Mouse (Mus musculus) intestine, embryonic 16.5 days (tissue): ENCODE measurements around the gene Adamts17. TPM values are rescaled to one million over a fixed set of nuclear protein-coding genes. Genes with fewer than 3 reads are reported as not detected.

Source experiments
- ATAC-seq: fragments of 200-750 bp; cut with Nextera tagmentation; 2 replicates; pipeline ENCODE4 v1.8.0; 2017; ENCODE audit warnings: moderate TSS enrichment, moderate library complexity
- H3K27ac ChIP-seq: fragments of 300-500 bp; sonication (generic); 2 replicates; pipeline ENCODE4 v1.5.1; 2014; ENCODE audit warnings: mild to moderate bottlenecking, low read length
- H3K27me3 ChIP-seq: fragments of 300-500 bp; sonication (generic); replicated peaks from 2 replicates; pipeline ENCODE4 v1.6.1; 2014; ENCODE audit warnings: low read length, control low read depth, mixed read lengths; ENCODE audit not compliant: control insufficient read depth, insufficient read depth
- H3K36me3 ChIP-seq: fragments of 300-500 bp; sonication (generic); 2 replicates; pipeline ENCODE4 v1.6.1; 2014; ENCODE audit warnings: low read length, control low read depth; ENCODE audit not compliant: control insufficient read depth, insufficient read depth
- H3K4me1 ChIP-seq: fragments of 300-500 bp; sonication (generic); 2 replicates; pipeline ENCODE4 v1.6.1; 2014; ENCODE audit warnings: low read length, control low read depth, mixed read lengths; ENCODE audit not compliant: control insufficient read depth, insufficient read depth
- H3K4me2 ChIP-seq: fragments of 300-500 bp; sonication (generic); 2 replicates; pipeline ENCODE4 v1.6.1; 2014; ENCODE audit warnings: low read depth, low read length, control low read depth
- H3K4me3 ChIP-seq: fragments of 300-500 bp; sonication (generic); 2 replicates; pipeline ENCODE4 v1.5.1; 2014; ENCODE audit warnings: mild to moderate bottlenecking, low read length
- H3K9ac ChIP-seq: fragments of 300-500 bp; sonication (generic); 2 replicates; pipeline ENCODE4 v1.6.1; 2014; ENCODE audit warnings: low read depth, low read length
- H3K9me3 ChIP-seq: fragments of 300-500 bp; sonication (generic); 2 replicates; pipeline ENCODE4 v1.6.1; 2016; ENCODE audit warnings: low read length, control low read depth; ENCODE audit not compliant: control insufficient read depth
- WGBS: fragments of 180-500 bp; shearing (Covaris S2); extraction: QIAGEN DNeasy Blood & Tissue Kit; methylation state at CpG from one replicate; pipeline ENCODE4 v1.1.7; 2014; 5-methylcytosine and 5-hydroxymethylcytosine counted together
- polyA plus RNA-seq: library from polyadenylated mRNA; unstranded; fragments of >200 nt; fragmentation: Nextera tagmentation; extraction: Ambion mirVana; gene quantifications from 2 replicates; pipeline ENCODE4 v1.2.1, GENCODE M21; 2015

Adamts17 gene
- polyA plus RNA-seq, 1 experiment from 2014 or later, result 3.7 TPM

DNA sequence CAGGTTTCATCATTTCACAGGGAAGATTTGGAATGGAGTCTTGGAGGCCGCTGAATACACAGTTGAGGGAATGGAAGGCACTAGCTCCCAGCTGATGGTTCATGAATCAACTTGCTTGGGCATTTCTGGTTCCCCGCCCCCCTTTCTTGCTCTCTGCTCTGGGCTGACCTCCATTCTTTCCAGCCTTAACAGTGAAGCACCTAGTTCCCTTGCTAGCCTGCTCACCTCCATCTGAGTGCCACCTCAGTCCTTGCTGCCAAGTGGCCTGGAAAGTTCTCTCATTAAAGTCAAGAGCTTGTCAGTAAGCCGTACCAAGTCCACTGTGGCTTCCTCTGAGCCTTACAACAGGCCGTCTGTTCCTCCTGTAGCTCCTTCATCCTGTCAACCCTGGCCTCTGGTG lies 52.6 kb downstream of the Adamts17 start:
- no peaks in the 10 kb centered on the region for H3K36me3 ChIP-seq
- H3K27me3 ChIP-seq, result no peaks in the 10 kb centered on the region
- WGBS, result 78% methylated on average over 4 of the region's 4 CpGs
- H3K4me2 ChIP-seq, result no peak overlapping the region
- H3K9me3 ChIP-seq, result no peaks in the 10 kb centered on the region
- no peaks in the 10 kb centered on the region for H3K4me1 ChIP-seq
- no peak overlapping the region for H3K9ac ChIP-seq
- ATAC-seq, result no peak
- H3K4me3 ChIP-seq, result no peak overlapping the region
- H3K27ac ChIP-seq, result no peak overlapping the region

DNA sequence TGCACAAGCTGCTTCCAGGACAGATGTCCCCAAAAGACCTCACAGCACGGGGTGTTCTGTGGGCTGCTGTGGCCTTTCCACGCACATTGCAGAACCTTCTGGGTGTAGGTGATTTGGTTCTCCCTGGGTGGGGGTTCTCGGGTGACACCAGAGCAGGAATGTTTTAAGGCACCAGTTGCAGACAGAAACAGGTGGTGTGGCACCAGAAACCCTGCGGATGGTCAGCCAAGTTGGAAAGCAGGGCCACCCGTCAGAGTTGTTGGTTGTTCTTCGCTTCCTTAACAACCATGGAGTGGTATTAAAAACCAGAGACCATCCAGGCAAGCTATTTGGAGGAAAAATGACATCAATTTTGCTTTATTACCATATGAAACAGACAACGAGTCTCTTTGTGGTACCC lies 62.8 kb downstream of the Adamts17 start:
- 76% methylated on average over 7 of the region's 7 CpGs for WGBS
- H3K36me3 ChIP-seq, result no peaks in the 10 kb centered on the region
- no peak for ATAC-seq

DNA sequence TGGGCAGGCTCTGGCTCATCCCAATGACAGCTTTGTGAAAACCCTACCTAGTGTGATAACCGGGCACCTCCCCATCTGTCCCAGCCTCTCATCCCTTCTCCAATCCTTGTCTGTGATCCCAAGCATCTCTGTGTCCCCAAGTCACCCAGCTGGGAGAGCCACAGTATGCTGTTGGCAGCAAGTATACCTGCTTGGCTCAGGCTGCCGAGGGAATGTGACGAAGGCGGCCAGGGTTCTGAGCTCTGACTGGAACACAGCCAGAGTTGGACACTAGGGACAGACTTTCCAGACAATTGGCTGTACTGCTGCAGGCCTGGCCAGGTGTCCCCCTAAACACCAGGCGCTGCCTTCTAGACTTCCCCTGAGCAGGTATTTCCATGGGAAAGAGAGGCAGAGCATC lies 63.5 kb downstream of the Adamts17 start:
- no peaks in the 10 kb centered on the region for H3K36me3 ChIP-seq
- no peak overlapping the region for H3K9ac ChIP-seq
- H3K4me3 ChIP-seq, result no peak overlapping the region
- H3K4me2 ChIP-seq, result no peak overlapping the region
- H3K9me3 ChIP-seq, result no peaks in the 10 kb centered on the region
- H3K27me3 ChIP-seq, result no peaks in the 10 kb centered on the region
- H3K27ac ChIP-seq, result no peak overlapping the region
- ATAC-seq, result no peak
- H3K4me1 ChIP-seq, result no peaks in the 10 kb centered on the region
- 76% methylated on average over 5 of the region's 5 CpGs for WGBS

More for the DNA sequence above, 62.8 kb downstream of the Adamts17 start:
- Histone ChIP-seq H3K27ac (no peak overlapping the region), H3K9me3 (no peaks in the 10 kb centered on the region), H3K4me1 (no peaks in the 10 kb centered on the region), H3K27me3 (no peaks in the 10 kb centered on the region), H3K4me2 (no peak overlapping the region), H3K9ac (no peak overlapping the region), H3K4me3 (no peak overlapping the region)

DNA sequence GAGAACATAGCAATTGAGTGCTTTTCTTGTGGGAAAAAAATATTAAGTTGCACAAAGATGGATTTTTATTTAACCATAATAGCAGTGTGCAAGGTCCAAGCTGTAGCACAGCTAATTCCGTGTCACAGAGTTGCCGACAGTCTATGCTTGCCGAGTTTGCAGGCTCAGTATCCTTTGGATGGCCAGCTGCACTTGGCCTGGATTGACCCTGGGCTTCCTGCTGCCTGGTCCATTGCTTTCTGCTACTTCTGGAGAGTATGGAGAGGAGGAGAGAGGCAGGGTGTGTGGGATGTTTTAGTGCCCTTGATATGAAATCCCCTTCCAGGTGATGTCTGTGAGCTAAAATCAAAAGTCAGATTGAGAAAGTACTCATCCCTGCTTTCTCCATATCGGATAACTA lies 66.4 kb downstream of the Adamts17 start:
- no peaks in the 10 kb centered on the region for H3K9me3 ChIP-seq
- no peaks in the 10 kb centered on the region for H3K36me3 ChIP-seq
- WGBS, result 82% methylated on average over 4 of the region's 4 CpGs
- H3K27ac ChIP-seq, result no peak overlapping the region
- H3K4me2 ChIP-seq, result no peak overlapping the region
- no peak overlapping the region for H3K4me3 ChIP-seq
- H3K27me3 ChIP-seq, result no peaks in the 10 kb centered on the region
- H3K9ac ChIP-seq, result no peak overlapping the region
- H3K4me1 ChIP-seq, result no peaks in the 10 kb centered on the region
- ATAC-seq, result no peak

DNA sequence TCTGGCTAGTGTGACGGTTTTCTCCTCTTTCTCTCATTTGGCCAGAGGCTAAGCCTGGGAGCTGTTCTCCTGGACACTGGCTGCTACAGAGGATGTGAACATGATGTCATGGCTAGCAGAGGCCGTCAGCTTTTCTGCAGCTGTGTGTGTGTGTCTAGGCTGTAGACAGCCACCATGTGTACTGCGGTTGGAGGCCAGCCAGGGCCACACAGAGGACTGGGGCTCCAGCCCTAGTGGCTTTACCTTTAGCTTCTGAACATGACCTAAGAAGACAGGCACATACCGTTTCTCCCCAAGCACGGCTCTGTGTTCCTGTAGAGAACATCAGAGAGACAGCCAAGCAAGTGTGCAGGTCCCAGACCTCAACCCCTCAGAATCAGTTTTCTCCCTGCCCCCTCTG lies 73.3 kb downstream of the Adamts17 start:
- H3K27me3 ChIP-seq, result no peaks in the 10 kb centered on the region
- H3K36me3 ChIP-seq, result no peaks in the 10 kb centered on the region
- H3K9me3 ChIP-seq, result no peaks in the 10 kb centered on the region
- peak; percentile 73 for ATAC-seq
- no peak overlapping the region for H3K4me2 ChIP-seq
- 47% methylated on average over 5 of the region's 5 CpGs for WGBS
- H3K27ac ChIP-seq, result peak overlapping the region; percentile 68
- peaks cover 5% of the 10 kb centered on the region; the same call in 1 of the 2 replicates for H3K4me1 ChIP-seq
- H3K4me3 ChIP-seq, result no peak overlapping the region
- H3K9ac ChIP-seq, result no peak overlapping the region

DNA sequence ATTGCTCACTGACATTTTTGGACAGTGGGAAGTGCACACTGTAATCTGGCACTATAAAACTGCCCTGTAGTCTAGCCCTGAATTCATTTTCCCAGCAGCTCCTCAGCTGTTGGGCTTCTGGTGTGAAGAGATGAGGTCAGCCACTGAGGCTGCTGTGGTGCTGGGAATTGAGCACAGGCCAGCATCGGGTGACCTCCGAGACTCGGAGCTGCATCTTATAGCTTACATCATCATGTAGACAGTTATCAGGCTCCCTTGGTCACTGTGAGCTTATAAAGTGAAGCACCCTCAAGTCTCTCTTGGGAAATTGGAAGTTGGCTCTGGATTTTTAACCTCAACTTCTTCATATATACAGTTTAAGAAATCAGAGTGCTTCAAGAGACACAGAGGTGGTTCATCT lies 84.1 kb downstream of the Adamts17 start:
- H3K36me3 ChIP-seq, result no peaks in the 10 kb centered on the region
- ATAC-seq, result no peak
- WGBS, result 89% methylated on average over 3 of the region's 3 CpGs
- H3K4me3 ChIP-seq, result no peak overlapping the region
- H3K4me2 ChIP-seq, result no peak overlapping the region
- no peaks in the 10 kb centered on the region; the same call in 1 of the 2 replicates for H3K4me1 ChIP-seq
- H3K9ac ChIP-seq, result no peak overlapping the region
- no peak overlapping the region for H3K27ac ChIP-seq
- H3K9me3 ChIP-seq, result no peaks in the 10 kb centered on the region
- no peaks in the 10 kb centered on the region for H3K27me3 ChIP-seq

DNA sequence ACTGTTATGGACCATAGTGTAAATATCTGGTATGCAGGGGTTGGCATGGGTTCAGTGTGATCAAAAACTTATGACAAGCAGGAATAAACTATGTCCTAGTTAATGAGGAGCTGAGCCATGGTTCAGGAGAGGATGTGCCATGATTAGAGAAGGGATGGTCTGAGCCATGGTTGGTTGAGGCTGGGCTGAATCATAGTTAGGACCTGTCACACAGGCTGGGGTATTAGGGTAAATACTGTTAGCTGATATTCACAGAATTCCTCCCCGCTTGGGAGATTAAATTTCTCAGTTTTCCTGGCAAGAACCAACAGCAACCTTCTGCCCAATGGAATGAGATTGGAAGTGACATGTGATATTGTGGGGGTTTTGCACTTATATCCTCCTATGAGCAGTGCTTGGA lies 84.6 kb downstream of the Adamts17 start:
- H3K27me3 ChIP-seq, result no peaks in the 10 kb centered on the region
- H3K9me3 ChIP-seq, result no peaks in the 10 kb centered on the region
- ATAC-seq, result no peak
- H3K36me3 ChIP-seq, result no peaks in the 10 kb centered on the region
- no peak overlapping the region for H3K4me3 ChIP-seq
- H3K27ac ChIP-seq, result no peak overlapping the region
- H3K9ac ChIP-seq, result no peak overlapping the region
- 100% methylated on average over 1 of the region's 1 CpGs for WGBS
- no peak overlapping the region for H3K4me2 ChIP-seq
- peaks cover 4% of the 10 kb centered on the region; the same call in 1 of the 2 replicates for H3K4me1 ChIP-seq

DNA sequence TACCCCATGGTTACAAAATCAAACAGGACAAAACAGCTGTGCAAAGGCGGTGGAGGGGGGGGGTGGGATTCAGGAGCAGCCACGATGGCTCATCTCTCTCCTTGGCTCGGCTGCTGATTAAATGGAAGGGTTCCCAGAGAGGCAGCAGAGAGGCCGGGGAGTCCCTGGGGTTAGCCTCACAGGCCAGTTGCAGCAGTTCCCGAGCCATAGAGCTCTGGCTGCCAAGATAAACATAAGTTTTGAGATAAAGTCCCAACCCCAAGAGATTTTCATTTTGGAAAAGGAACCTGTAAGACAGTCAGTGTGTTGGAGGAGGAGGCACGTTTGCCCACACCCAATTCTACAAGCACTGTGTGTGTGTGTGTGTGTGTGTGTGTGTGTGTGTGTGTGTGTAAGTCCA lies 89.7 kb downstream of the Adamts17 start:
- ATAC-seq, result peak; percentile 75
- Histone ChIP-seq H3K27me3 (no peaks in the 10 kb centered on the region), H3K9me3 (no peaks in the 10 kb centered on the region), H3K36me3 (no peaks in the 10 kb centered on the region), H3K27ac (no peak overlapping the region), H3K9ac (no peak overlapping the region), H3K4me3 (no peak overlapping the region), H3K4me1 (peaks cover 9% of the 10 kb centered on the region; the same call in 1 of the 2 replicates), H3K4me2 (no peak overlapping the region)
- 20% methylated on average over 6 of the region's 6 CpGs for whole genome bisulfite sequencing

DNA sequence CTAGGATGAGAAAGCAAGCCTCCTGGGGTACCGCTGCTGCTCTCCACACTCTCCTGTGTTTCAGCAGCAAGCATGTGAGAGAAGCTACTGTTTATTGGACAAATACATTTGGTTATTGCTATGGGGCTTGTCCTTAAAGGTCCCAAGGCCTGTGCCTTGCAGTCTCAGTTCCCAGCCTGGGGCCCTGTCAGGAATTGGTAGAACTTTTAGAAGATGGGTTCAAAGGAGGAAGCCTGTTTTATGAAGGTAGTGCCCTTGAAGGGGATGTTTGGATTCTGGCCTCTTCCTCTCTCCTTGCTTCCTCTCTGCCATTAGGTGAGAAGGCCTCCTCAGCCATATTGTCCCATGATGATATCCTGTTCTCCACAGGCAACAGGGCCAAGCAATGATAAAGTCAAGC lies 91.8 kb downstream of the Adamts17 start:
- Histone ChIP-seq H3K27ac (no peak overlapping the region), H3K9ac (no peak overlapping the region), H3K27me3 (no peaks in the 10 kb centered on the region), H3K9me3 (no peaks in the 10 kb centered on the region), H3K4me3 (no peak overlapping the region), H3K4me1 (peaks cover 17% of the 10 kb centered on the region), H3K4me2 (no peak overlapping the region), H3K36me3 (no peaks in the 10 kb centered on the region)
- WGBS, result 97% methylated on average over 1 of the region's 1 CpGs
- no peak for ATAC-seq

DNA sequence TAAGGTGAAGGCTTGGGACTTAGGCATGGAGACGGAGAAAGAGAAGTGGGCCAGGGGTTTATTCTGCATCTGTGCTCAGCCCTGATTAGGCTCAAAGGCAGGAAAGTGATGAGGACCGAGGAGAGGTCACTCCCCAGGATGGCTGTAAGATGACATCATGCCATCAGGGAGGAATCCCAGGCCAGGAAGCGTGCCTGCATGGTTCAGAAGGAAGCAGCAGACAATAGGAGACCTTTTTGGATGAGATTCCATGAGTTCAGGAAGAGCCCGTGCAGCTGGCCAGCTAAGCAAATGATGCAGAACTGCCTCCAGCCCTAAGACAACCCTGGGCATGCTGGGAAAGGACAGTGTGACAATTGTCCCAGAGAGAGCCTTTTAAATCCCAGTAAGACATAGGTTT lies 93.7 kb downstream of the Adamts17 start:
- 61% methylated on average over 4 of the region's 4 CpGs for WGBS

More for the DNA sequence above, 93.7 kb downstream of the Adamts17 start:
- no peaks in the 10 kb centered on the region for H3K36me3 ChIP-seq
- no peak overlapping the region for H3K9ac ChIP-seq
- H3K4me1 ChIP-seq, result peaks cover 24% of the 10 kb centered on the region
- H3K4me2 ChIP-seq, result no peak overlapping the region
- ATAC-seq, result no peak
- 0 out of 2 replicates have a peak overlapping the region, but pooled peaks have one; percentile 10 for H3K27ac ChIP-seq
- no peaks in the 10 kb centered on the region for H3K9me3 ChIP-seq
- no peaks in the 10 kb centered on the region for H3K27me3 ChIP-seq
- H3K4me3 ChIP-seq, result no peak overlapping the region
